Mouse (Mus musculus) cerebellum, adult 11 months (tissue): Measurements from ENCODE around the gene Gm5150.
"Not testable (repeated sequence)": the region's sequence is repeated elsewhere in the genome, so short reads cannot be mapped to it uniquely, and the experiment has no call there.

Experiments used
- DNase-seq: peaks from one replicate; pipeline ENCODE4 v3.0.0; 2022

Gm5150 gene

GRCm38 (mm10) chr3:16006215-16006614 lies at the start of gene Gm5150:
TSS of gene Gm5150 (minus strand) at chr3:16006437.
- DNase-seq: no peak

DNA sequence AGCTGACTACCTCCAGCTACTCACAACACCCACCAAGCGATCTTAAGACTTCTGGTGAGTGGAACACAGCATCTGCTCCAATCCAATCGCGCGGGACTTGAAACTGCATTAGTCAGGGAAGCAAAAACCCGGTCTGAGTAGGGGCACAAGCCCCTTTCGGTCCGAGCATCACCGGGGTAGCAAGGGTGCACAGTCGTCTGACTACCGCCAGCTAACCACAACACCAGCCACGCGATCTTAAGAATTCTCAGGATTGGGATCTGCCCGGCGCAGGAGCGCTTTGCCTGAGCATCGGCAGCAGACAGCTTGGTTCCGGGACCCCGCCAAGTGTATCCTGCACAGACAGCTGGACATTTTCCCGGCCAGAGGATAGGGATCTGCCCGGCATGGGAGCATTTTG lies 45.5 kb upstream of the Gm5150 start:
- not testable (repeated sequence) for DNase-seq

- no peak for DNase-seq
These were observed 41.1 kb upstream of the Gm5150 start for GRCm38 (mm10) chr3:16047288-16047687.

GRCm38 (mm10) chr3:16043315-16043714 lies 37.1 kb upstream of the Gm5150 start:
- DNase-seq: no peak

DNA sequence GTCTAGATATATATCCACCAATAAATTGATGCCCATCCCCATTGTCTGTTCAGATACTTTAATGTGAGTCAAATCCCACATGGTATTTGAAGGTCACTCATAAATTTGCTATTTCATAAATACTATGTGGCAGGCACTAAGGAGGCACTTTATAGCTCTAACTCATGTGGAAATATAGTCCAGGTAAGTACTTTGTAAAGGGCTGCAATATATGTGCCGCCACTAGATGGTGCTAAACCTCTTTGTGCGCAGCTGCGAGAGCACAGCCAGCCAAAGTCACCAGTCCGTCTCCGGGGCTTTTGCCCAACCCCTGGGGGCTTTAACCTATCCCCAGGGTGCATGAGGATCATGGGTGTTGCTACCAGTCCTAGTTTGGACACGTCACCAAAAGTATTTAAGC lies 18.8 kb upstream of the Gm5150 start:
- peak; percentile 2 for DNase-seq

DNA sequence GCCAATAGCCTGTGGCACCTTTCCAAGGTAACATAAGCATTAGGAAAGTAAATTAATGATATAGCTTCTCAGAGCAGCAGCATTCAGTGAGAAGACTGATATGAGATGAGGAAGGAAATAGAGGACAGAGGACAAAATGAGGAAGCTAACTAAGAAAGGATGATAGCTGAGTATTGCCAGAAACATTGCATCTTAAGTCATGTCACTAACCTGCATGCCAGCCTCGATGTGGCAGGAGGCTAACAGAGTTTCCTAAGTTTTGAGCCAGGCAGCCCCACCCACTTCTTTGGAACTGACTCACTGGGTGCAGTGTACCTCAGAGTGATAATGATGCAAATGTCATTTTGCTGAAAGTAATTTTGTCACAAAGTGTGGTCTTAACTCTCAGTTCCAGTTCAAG lies 16.0 kb upstream of the Gm5150 start:
- DNase-seq: no peak

DNA sequence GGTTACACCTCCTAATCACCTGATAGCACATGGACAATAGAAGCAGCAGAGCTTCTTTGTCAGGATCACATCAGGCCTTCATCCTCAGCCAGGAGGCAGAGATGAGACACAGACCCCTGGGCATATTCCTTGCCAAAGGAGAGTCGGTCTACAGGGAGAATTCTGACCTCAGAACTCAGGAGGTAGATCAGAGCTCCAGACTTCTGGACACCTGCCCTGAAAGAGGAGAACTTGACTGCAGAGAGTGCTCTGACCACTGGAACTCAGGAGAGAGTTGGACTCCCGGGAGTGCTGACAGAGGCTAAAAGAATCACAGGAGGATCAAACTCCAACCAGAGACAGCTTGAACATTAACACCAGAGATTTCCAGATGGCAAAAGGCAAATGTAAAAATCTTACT lies 8.2 kb upstream of the Gm5150 start:
- not testable (repeated sequence) for DNase-seq

DNA sequence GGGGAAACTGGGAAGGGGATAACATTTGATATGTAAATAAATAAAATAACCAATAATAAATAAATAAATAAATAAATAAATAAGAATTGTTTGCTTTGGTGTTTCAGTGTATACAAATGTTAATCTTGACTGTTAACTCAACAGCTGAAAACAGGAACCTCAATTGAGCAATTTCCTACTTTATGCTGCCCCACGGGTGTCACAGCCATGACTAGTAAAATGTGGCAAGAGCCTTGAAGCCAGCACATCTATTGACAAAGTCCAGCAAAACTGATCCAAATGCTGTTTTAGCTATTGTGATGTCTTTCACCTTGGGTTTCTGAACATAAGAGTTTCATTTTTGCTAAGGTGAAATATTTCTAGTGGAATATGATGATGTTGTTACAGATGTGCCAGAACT lies 1.6 kb upstream of the Gm5150 start:
- DNase-seq: no peak

- DNase-seq: no peak
These were observed 2.2 kb downstream of the Gm5150 start for GRCm38 (mm10) chr3:16003890-16004633.

DNA sequence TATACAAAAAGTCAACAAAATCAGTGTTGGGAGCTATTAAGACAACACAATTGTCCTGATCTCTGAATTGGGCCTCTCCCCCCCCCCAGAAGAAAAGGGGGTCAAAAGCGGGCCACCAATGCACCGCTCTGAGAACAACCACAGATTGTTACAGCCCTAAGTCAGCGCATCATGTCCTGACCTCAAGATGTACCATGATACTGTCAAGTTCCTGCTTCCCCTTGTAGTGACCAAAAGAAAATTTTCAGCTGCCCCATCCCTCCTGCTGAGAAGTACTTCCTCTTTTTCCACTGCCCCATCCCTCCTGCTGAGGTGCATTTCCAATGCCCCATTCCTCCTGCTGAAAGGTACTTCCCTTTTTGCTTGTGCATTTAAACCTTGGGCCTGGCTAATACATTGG lies 6.8 kb downstream of the Gm5150 start:
- DNase-seq: not testable (repeated sequence)

GRCm38 (mm10) chr3:15982216-15982615 lies 24.0 kb downstream of the Gm5150 start:
- no peak for DNase-seq

DNA sequence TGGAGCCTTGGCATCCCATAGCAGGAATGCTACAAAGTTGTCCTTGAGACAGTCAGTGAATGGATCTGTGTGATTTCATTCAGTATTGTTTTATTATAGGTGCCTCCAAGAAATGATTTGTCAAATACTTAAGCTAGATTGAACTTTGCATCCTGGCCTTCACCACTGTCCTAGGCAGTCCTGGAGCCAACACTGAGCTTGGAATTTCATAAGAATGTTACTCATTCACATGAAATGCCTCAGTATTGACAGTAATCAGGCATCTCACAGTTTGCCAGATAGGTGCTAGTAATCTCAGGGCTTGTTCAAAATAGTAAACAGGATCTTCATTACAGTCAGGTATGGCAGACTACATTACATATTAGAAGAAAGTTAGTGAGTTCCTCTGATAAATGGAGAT lies 49.3 kb downstream of the Gm5150 start:
- DNase-seq: no peak
